Mouse (Mus musculus) liver, embryonic 14.5 days (tissue): ENCODE measurements around the gene Zbtb16.

Experiments used
- CTCF ChIP-seq: IDR thresholded peaks from 2 replicates; pipeline ENCODE4 v1.5.1; 2016; ENCODE audit warnings: antibody characterized with exemption, low read depth, control low read depth
- EP300 ChIP-seq: IDR thresholded peaks from 2 replicates; pipeline ENCODE4 v1.6.1; 2016; ENCODE audit warnings: antibody characterized with exemption, low read depth

DNA sequence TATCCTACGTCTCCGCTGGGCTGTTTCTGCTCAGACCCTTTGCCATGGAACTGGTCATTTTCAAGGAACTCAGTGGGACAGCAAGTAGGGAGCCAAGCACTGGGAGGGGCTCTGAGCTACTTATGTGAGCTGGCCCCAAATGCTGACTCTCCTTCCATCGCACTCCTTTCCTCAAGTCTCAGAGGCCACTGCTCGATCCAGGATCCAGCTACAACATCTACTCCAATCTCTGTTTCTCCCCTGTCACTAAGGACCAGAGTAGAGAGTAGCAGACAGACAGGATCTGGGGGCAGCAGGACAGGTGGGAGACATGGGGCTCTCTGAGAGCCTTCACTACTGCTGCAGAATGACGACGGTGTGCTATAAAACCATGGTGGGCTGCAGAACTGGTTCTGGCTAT lies 91.6 kb downstream of the Zbtb16 start:
- TF ChIP-seq CTCF (no peak), EP300 (no peak)
